Mouse (Mus musculus) testis, adult 2 months (tissue): ENCODE data around the gene Armc12.

ENCODE experiments used
- CTCF ChIP-seq: fragments of 200-500 bp; IDR thresholded peaks from 2 replicates; pipeline ENCODE4 v1.5.1; 2012; ENCODE audit warnings: low read depth, mild to moderate bottlenecking, inconsistent platforms, low read length, moderate library complexity; ENCODE audit not compliant: control insufficient read depth, insufficient read depth, insufficient replicate concordance
- POLR2A ChIP-seq: fragments of 200-500 bp; IDR thresholded peaks from 2 replicates; pipeline ENCODE4 v1.6.1; 2012; ENCODE audit warnings: low read depth, mild to moderate bottlenecking, inconsistent platforms, low read length, moderate library complexity; ENCODE audit not compliant: control insufficient read depth

DNA sequence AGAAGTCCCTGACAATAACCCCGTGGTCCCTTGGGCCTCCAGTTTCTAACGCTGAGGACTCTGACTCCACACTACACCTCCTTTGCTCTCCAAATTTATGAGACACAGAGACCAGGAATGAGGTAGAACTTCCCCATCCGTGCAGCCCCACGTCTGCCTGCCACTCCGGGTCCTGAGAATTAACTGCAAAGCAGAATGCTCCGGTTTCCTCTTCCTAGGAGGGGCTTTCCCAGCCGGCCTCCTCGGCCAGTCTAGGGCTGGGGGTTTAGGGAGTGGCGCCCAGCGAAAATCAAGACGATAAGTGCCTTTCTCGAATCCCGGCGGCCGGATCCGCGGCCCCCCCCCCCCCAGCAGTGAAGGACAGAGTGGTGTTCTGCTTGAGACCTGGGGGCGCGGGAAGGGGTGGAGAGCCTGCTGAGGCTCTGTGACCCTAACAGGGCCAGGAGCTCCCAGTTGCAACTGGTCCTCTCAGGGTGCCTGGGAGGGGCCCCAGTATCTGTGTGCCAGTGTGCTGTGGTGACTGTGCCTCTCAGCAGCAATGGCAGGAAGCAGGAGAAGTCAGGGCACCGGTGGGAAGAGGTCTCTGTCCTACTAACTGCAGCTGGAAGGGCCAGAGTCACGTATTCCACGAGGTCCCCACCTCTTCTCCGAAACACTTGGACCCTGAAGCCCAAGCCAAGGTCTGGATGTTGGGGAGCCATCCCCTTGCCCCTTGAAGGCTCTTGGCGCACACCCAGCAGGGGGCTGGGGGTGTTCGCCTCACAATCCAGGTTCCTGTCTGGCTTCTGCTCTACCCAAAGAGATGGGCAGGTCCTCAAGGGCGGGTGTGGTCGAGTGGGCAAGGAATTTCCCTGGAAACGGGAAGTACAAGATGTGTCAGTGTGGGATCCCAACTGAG, 19.9 kb upstream of the Armc12 start:
- TF ChIP-seq CTCF: no peak
- no peak for TF ChIP-seq POLR2A
